Mouse (Mus musculus) cerebral cortex, adult 2 months (tissue): ENCODE results near the gene Zfp40.

Experiments used
- WGBS: fragments of 180-500 bp; shearing (Covaris S2); methylation state at CpG from one replicate; pipeline ENCODE4 v1.1.7; 2018; 5-methylcytosine and 5-hydroxymethylcytosine counted together

Zfp40 gene

DNA sequence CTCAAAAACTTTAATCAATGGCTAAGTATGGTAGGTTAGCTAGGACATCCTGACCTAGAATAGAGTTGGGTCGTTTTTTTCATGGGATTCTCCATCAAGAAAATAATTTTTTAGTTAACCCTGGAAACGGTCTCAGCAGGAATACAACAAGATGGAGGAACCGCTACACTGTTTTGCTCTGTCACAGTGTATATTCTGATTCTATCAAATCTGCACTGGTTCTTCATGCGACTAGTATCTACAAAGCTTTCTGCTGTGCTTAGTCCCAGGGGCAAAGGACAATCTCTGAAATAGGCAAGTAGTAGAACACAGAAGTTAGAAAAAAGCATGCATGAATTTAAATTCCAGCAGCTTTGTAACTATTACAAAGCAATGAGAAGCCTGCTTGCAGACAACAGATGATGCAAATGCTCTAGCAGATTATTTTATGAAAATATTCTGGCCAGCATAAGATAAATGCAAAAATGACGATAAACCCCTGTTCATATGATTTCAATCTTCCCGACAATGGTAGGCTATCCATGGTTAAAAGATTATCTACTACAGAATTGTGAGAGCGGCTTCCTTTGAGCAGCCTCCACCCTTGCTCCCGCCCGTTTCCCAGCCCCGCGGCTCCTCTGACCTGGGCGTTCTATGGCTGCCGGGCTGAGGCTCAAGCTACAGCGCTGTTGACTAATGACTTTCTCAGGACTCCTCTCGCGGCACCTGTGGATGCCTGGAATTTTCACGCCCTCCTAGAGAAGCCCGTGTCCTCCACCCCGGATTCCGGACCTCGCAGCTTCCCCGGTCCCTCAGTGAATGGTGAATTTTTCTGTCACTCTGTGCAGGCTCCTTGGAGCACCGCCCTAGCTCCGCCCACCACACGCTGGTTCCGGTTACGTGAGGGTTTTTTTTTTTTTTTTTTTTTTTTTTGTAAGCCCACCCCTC, at the start of gene Zfp40:
Gene Zfp40 (minus strand): TSS at position 800 of the 927 bp plus-strand sequence.
- WGBS = 1% methylated on average over 27 of the region's 27 CpGs

DNA sequence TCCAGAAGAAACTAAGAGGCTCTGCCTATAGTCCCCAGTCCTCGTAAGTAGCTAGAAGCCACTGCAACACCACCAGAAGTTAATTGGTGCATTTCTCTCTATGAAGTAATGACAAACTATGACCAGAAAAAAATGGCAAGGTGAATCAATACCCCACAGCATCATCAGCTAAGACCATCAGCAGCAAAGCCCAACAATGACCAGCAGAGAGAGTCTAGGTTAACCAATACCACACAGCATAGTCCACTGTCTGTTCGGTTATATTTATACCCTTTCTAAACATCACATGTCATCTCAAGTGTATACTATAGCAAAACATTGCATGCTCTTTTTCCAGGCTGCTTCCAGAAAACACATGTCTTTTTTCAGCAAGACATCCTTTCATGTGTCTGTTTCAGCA, 25.3 kb upstream of the Zfp40 start:
- 87% methylated on average over 2 of the region's 2 CpGs for WGBS

DNA sequence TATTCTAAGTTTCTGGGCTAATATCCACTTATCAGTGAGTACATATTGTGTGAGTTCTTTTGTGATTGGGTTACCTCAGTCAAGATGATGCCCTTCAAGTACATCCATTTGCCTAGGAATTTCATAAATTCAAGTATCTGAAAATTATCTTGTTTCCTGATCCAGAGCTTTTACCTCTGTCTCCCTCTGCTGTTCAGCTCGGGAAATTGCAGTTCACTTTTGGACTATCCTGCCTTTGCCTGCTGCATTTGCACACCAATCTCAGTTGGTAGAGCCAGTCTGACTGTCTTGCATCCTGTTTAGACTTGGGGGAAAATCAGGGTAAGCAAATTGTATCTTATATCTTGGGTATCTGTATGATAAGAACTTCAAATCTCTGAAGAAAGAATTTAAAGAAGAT, 6.8 kb upstream of the Zfp40 start:
- WGBS = 0% methylated on average over 1 of the region's 1 CpGs

GRCm38 (mm10) chr17:23193441-23193840, 389 bp upstream of the Zfp40 start:
- under 1% methylated on average over 11 of the region's 11 CpGs for WGBS

DNA sequence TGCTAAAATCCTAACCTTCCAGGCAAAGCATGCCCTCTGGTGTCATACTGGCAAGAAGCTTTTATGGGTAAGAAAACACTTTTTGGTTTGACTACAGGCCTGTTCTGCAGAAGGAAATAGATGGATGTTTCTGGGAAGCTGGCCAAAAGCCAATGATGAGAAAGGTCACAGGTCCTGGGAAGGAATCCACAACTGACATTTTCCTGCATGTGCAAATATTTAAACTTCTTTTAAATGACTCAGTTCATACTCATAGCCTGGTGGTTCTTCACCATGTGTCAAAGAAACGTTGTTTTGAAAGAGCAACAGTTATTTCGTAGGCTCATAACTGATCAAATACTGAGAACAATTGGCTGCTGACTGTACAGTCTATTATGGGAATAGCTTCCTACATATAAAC, 5.4 kb downstream of the Zfp40 start:
- 65% methylated on average over 2 of the region's 2 CpGs for WGBS
